Mouse (Mus musculus): ENCODE results near the gene Grik3. TPM values are rescaled to one million over a fixed set of nuclear protein-coding genes. Genes with fewer than 3 reads are reported as not detected.

Gene Grik3
- total RNA-seq, 2 experiments from 2014 or later = 42.3 to 45.8 TPM

GRCm38 (mm10) chr4:125492706-125493105 lies 2.2 kb downstream of the Grik3 start:
- no peak for DNase-seq (ENCODE audit: extremely low spot score in 1 of 2, low spot score in 2 of 2)
- TF ChIP-seq CTCF (IDR thresholded peaks at IDR 0.05) = no peak
- intact Hi-C loops (cut with DNase I) = loop anchor here (5.0 kb wide), 3 partner anchors 175 to 260 kb away; no protein-coding TSS in a partner anchor
- Histone ChIP-seq H3K4me3 (peak overlapping the region; percentile 55), H3K27ac (peak overlapping the region; percentile 55)

GRCm38 (mm10) chr4:125493124-125493523 lies 2.6 kb downstream of the Grik3 start:
- no peak overlapping the region for H3K27ac ChIP-seq
- TF ChIP-seq CTCF (IDR thresholded peaks at IDR 0.05) = peak; percentile 17
- no peak for DNase-seq (ENCODE audit: extremely low spot score in 1 of 2, low spot score in 2 of 2)

GRCm38 (mm10) chr4:125495477-125495876 lies 5.0 kb downstream of the Grik3 start:
- H3K4me3 ChIP-seq = no peak overlapping the region
- H3K27ac ChIP-seq = peak overlapping the region; percentile 44; the same call in 1 of the 2 replicates
- intact Hi-C loops (cut with DNase I) = no loop called here
- no peak for DNase-seq (ENCODE audit: extremely low spot score in 1 of 2, low spot score in 2 of 2)
- peak; percentile 54 for TF ChIP-seq CTCF (IDR thresholded peaks at IDR 0.05)

More at GRCm38 (mm10) chr4:125493124-125493523, 2.6 kb downstream of the Grik3 start:
- peak overlapping the region; percentile 18 for H3K4me3 ChIP-seq
- intact Hi-C loops (cut with DNase I) = loop anchor here (5.0 kb wide), 3 partner anchors 176 to 261 kb away; no protein-coding TSS in a partner anchor

GRCm38 (mm10) chr4:125497001-125497400 lies 6.5 kb downstream of the Grik3 start:
- peak overlapping the region; percentile 21; the same call in 1 of the 2 replicates for H3K27ac ChIP-seq
- no peak for DNase-seq (ENCODE audit: extremely low spot score in 1 of 2, low spot score in 2 of 2)
- H3K4me3 ChIP-seq = no peak overlapping the region
- intact Hi-C loops (cut with DNase I) = no loop called here
- TF ChIP-seq CTCF (IDR thresholded peaks at IDR 0.05) = no peak

- TF ChIP-seq CTCF (IDR thresholded peaks at IDR 0.05) = no peak
- H3K4me3 ChIP-seq = no peak overlapping the region
- no peak for DNase-seq (ENCODE audit: extremely low spot score in 1 of 2, low spot score in 2 of 2)
- H3K27ac ChIP-seq = peak overlapping the region; percentile 21; the same call in 1 of the 2 replicates
- intact Hi-C loops (cut with DNase I) = no loop called here
Observed at GRCm38 (mm10) chr4:125497471-125497870, 7.0 kb downstream of the Grik3 start.

- intact Hi-C loops (cut with DNase I) = no loop called here
- H3K4me3 ChIP-seq = no peak overlapping the region
- no peak for TF ChIP-seq CTCF (IDR thresholded peaks at IDR 0.05)
- DNase-seq (ENCODE audit: extremely low spot score in 1 of 2, low spot score in 2 of 2) = no peak
- no peak overlapping the region for H3K27ac ChIP-seq
Observed at GRCm38 (mm10) chr4:125498866-125499265, 8.4 kb downstream of the Grik3 start.

GRCm38 (mm10) chr4:125502861-125503260 lies 12.4 kb downstream of the Grik3 start:
- no peak for DNase-seq (ENCODE audit: extremely low spot score in 1 of 2, low spot score in 2 of 2)
- intact Hi-C loops (cut with DNase I) = no loop called here
- Histone ChIP-seq H3K4me3 (no peak overlapping the region), H3K27ac (no peak overlapping the region)
- TF ChIP-seq CTCF (IDR thresholded peaks at IDR 0.05) = no peak

- DNase-seq (ENCODE audit: extremely low spot score in 1 of 2, low spot score in 2 of 2) = no peak
- no peak for TF ChIP-seq CTCF (IDR thresholded peaks at IDR 0.05)
- intact Hi-C loops (cut with DNase I) = no loop called here
- H3K4me3 ChIP-seq = no peak overlapping the region
- H3K27ac ChIP-seq = no peak overlapping the region
Observed at GRCm38 (mm10) chr4:125512434-125512833, 21.9 kb downstream of the Grik3 start.

GRCm38 (mm10) chr4:125515646-125516045 lies 25.1 kb downstream of the Grik3 start:
- no peak for DNase-seq (ENCODE audit: extremely low spot score in 1 of 2, low spot score in 2 of 2)
- TF ChIP-seq CTCF (IDR thresholded peaks at IDR 0.05) = no peak
- H3K4me3 ChIP-seq = no peak overlapping the region
- intact Hi-C loops (cut with DNase I) = no loop called here
- no peak overlapping the region for H3K27ac ChIP-seq

- Histone ChIP-seq H3K27ac (no peak overlapping the region), H3K4me3 (no peak overlapping the region)
- no peak for DNase-seq (ENCODE audit: extremely low spot score in 1 of 2, low spot score in 2 of 2)
- intact Hi-C loops (cut with DNase I) = no loop called here
- TF ChIP-seq CTCF (IDR thresholded peaks at IDR 0.05) = no peak
Observed at GRCm38 (mm10) chr4:125516612-125517011, 26.1 kb downstream of the Grik3 start.

- intact Hi-C loops (cut with DNase I) = no loop called here
- Histone ChIP-seq H3K4me3 (no peak overlapping the region), H3K27ac (no peak overlapping the region)
- no peak for TF ChIP-seq CTCF (IDR thresholded peaks at IDR 0.05)
- DNase-seq (ENCODE audit: extremely low spot score in 1 of 2, low spot score in 2 of 2) = no peak
Observed at GRCm38 (mm10) chr4:125518861-125519260, 28.4 kb downstream of the Grik3 start.

- Histone ChIP-seq H3K27ac (no peak overlapping the region), H3K4me3 (no peak overlapping the region)
- intact Hi-C loops (cut with DNase I) = no loop called here
- DNase-seq (ENCODE audit: extremely low spot score in 1 of 2, low spot score in 2 of 2) = no peak
- TF ChIP-seq CTCF (IDR thresholded peaks at IDR 0.05) = no peak
Observed at GRCm38 (mm10) chr4:125522931-125523330, 32.4 kb downstream of the Grik3 start.

- intact Hi-C loops (cut with DNase I) = no loop called here
- DNase-seq (ENCODE audit: extremely low spot score in 1 of 2, low spot score in 2 of 2) = no peak
- TF ChIP-seq CTCF (IDR thresholded peaks at IDR 0.05) = no peak
- no peak overlapping the region for H3K27ac ChIP-seq
- no peak overlapping the region for H3K4me3 ChIP-seq
Observed at GRCm38 (mm10) chr4:125525266-125525665, 34.8 kb downstream of the Grik3 start.
